Mouse (Mus musculus) ovary, postnatal 36 days (tissue): ENCODE data around the gene Trim60.

Source experiments
- DNase-seq: peaks from one replicate; pipeline ENCODE4 v3.0.0; 2022; ENCODE audit warnings: low spot score, mixed read lengths

The Trim60 gene

GRCm38 (mm10) chr8:64987731-64988130, 30.7 kb downstream of the Trim60 start, which contains the start of gene Trim75:
Gene Trim75 (minus strand): TSS chr8:64987831.
- DNase-seq: no peak

GRCm38 (mm10) chr8:64983150-64983897, 35.1 kb downstream of the Trim60 start:
- no peak for DNase-seq

GRCm38 (mm10) chr8:64962836-64963235, 55.5 kb downstream of the Trim60 start:
- DNase-seq: no peak

GRCm38 (mm10) chr8:64959025-64959424, 59.4 kb downstream of the Trim60 start:
- no peak for DNase-seq

GRCm38 (mm10) chr8:64952101-64952500, 66.3 kb downstream of the Trim60 start:
- DNase-seq: no peak
